Mouse (Mus musculus): ENCODE results near the gene Cblb. TPM values are rescaled to one million over a fixed set of nuclear protein-coding genes. Genes with fewer than 3 reads are reported as not detected.

Gene Cblb
- polyA plus RNA-seq (2017; shearing (Covaris generic)): 533 TPM

GRCm38 (mm10) chr16:52031091-52031689 lies at the start of gene Cblb:
Cblb (plus strand) TSS chr16:52031225.

